Mouse (Mus musculus) bone marrow, adult 2 months (tissue): ENCODE data around the gene Rab37. TPM values are rescaled to one million over a fixed set of nuclear protein-coding genes. Genes with fewer than 3 reads are reported as not detected.
A peak's percentile ranks its signal among the peaks of the same experiment; 100 is the strongest.

Experiments
- H3K27ac ChIP-seq: fragments of 200-500 bp; 2 replicates; pipeline ENCODE4 v1.5.1; 2012; ENCODE audit warnings: low read depth, mild to moderate bottlenecking, control low read depth, inconsistent platforms, low read length; ENCODE audit not compliant: control insufficient read depth, poor library complexity, insufficient read depth
- H3K4me1 ChIP-seq: fragments of 200-500 bp; 2 replicates; pipeline ENCODE4 v1.6.1; 2011; ENCODE audit warnings: low read length; ENCODE audit not compliant: control insufficient read depth, insufficient read depth
- H3K4me3 ChIP-seq: fragments of 200-500 bp; replicated peaks from 2 replicates; pipeline ENCODE3; 2011; ENCODE audit warnings: mild to moderate bottlenecking, low read depth, low read length, control low read depth; ENCODE audit not compliant: control insufficient read depth
- CTCF ChIP-seq: fragments of 200-500 bp; IDR thresholded peaks from 2 replicates; pipeline ENCODE4 v1.5.1; 2011; ENCODE audit warnings: low read length, control low read depth; ENCODE audit not compliant: control insufficient read depth, insufficient read depth
- POLR2A ChIP-seq: fragments of 200-500 bp; IDR thresholded peaks from 2 replicates; pipeline ENCODE4 v1.6.1; 2011; ENCODE audit warnings: low read depth, mild to moderate bottlenecking, control low read depth, low read length, borderline replicate concordance; ENCODE audit not compliant: control insufficient read depth
- WGBS: fragments of 180-500 bp; shearing (Covaris S2); methylation state at CpG from one replicate; pipeline ENCODE4 v1.1.7; 2018; 5-methylcytosine and 5-hydroxymethylcytosine counted together
- polyA plus RNA-seq: library from polyadenylated mRNA; stranded (reverse); fragments of >200 nt; gene quantifications from 2 replicates; pipeline ENCODE4 v1.2.4, GENCODE M21; 2011; ENCODE audit warnings: low replicate concordance; ENCODE audit not compliant: missing spikeins, insufficient read depth, insufficient read length

Gene Rab37
- polyA plus RNA-seq, 1 experiment = 11.6 TPM

DNA sequence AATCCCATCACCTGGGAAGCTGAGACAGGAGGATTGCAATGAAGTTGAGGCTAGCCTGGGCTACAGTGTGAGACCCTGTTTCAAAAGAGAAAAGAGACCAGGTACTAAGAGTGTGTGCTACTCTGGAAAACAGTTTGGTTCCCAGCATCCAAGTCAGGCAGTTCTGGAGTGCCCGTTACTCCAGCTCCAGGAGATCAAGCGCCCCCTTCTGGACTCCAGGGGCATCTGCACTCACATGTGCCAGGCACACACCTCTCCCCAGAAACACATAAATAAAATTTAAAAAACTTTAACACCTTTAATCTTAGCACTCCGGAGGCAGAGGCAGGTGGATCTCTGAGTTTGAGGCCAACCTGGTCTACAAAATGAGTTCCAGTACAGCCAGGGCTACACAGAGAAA is 9.9 kb upstream of the Rab37 start:
- TF ChIP-seq POLR2A (no peak), CTCF (no peak)
- 55% methylated on average over 3 of the region's 3 CpGs for WGBS
- H3K4me1 ChIP-seq = peaks cover 3% of the 10 kb centered on the region; the same call in 1 of the 2 replicates
- no peak overlapping the region for H3K27ac ChIP-seq
- no peak overlapping the region for H3K4me3 ChIP-seq

DNA sequence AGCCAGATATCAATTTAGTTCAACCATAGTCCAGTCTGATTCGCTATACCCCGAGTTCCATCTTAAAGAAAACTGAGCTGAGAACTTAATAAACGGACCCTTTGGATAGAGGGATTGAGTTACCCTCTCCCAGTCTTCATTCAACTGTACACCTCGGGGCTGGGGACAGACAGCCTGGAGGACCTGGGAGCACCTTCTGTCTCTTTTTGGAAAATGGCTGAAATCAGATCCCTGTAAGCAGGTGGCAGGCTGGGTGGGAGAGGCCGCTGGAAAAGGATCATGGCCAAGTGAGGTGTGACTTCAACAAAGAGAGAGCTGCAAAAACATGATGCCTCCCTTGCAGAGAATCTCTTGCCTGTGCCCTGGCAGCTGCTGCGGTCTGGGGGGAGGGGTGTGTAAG is 9.0 kb upstream of the Rab37 start:
- H3K27ac ChIP-seq = no peak overlapping the region
- H3K4me3 ChIP-seq = no peak overlapping the region
- 74% methylated on average over 6 of the region's 6 CpGs for WGBS
- no peak for TF ChIP-seq POLR2A
- no peak for TF ChIP-seq CTCF
- H3K4me1 ChIP-seq = peaks cover 3% of the 10 kb centered on the region; the same call in 1 of the 2 replicates

DNA sequence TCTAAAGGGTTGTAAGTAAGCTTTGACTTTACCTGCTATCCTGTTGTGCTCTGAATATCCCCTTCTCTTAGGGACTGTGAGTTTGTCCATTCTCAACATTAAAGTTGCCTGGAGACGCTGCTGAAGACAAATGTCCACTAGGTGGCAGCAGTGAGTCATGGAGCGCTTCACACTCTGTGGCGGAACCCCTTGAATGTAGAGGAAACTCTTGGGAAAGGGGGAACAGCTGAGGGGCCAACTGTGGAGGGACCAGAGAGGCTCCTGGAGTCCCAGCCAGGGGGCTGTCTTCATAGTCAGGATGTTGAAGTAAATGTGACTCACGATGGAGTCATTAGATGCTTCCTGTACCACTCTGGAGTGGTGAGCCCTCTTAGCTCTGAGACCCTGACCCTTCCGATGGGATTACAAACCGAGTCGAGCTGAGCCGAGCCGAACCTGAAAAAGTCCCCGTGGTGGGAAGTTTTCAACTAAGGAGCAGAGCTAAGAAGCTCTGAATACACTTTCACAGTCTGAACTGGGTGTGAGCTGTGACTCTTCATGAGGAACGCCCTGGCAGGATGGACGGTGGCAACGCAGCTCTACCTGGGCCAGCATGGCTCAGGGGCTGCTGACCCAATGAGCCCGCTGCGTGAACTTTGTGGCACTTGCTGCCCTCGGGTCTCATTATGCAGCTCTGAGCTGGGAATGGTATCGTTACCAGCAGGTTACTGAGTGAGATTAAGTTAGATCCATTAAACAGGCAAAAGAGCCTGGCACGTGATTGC is 7.7 kb upstream of the Rab37 start:
- no peak overlapping the region for H3K27ac ChIP-seq
- 36% methylated on average over 18 of the region's 18 CpGs for WGBS
- TF ChIP-seq CTCF (peak; percentile 89), POLR2A (no peak)
- no peak overlapping the region for H3K4me3 ChIP-seq
- peaks cover 3% of the 10 kb centered on the region; the same call in 1 of the 2 replicates for H3K4me1 ChIP-seq

DNA sequence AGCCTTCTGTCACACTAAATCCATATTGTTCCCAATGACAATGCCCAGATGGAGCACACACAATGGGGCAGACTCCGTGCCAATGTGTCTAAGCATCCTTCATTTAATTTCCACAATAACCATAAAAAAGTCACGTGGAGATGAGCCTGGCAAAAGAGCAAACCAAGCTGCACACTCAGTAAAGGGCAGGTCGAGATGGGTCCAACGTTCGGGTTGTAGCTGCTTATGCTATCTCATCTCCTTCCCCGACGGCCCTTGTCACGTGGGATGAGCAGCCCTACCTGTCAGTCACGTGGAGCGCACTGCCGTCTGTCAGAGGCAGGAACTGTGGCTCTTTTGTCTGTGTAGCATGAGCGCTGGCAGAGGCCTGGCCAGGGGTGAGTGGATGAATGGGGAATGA is 6.6 kb upstream of the Rab37 start:
- Histone ChIP-seq H3K27ac (no peak overlapping the region), H3K4me3 (no peak overlapping the region), H3K4me1 (peaks cover 2% of the 10 kb centered on the region; the same call in 1 of the 2 replicates)
- TF ChIP-seq CTCF (no peak), POLR2A (no peak)
- WGBS = 63% methylated on average over 12 of the region's 12 CpGs

DNA sequence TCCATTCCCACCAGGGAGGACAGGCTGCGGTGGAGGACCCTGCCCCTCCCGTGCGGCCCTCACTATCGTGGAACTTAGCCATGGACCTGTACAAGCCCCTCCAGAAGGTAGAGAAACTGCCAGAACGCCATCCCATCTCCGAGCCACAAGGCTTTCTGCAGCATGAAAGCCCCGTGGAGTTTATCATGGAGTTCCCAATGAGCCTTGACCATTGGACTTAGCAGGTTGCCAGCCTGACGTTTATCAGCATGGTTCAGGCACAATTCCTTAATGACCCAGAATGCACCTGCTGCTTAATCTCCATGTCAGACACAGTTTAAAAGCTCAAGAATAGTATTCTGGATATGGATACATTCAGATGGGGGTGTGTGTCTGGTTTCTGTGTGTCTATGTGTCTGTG is 6.2 kb upstream of the Rab37 start:
- H3K4me3 ChIP-seq = no peak overlapping the region
- WGBS = 81% methylated on average over 8 of the region's 8 CpGs
- H3K27ac ChIP-seq = no peak overlapping the region
- peaks cover 2% of the 10 kb centered on the region; the same call in 1 of the 2 replicates for H3K4me1 ChIP-seq
- no peak for TF ChIP-seq CTCF
- no peak for TF ChIP-seq POLR2A

DNA sequence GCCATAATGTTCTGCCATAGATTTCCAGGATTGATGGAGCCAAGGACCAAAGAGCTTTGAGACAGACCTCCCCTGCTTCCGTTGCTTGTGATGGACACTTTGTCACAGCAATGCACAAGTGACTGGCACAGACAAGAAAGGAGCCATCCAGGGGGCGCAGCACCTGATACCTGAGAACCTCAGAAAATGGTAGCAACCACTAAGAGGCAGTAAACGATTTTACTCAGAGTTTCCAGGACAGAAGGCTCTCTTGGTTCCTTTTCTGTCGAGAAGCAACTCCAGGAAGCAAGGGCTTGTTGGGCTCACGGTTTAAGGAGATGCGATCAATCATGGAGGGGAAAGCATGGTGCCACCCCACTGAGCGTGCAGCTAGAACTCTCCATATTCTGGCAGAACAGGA is 5.0 kb upstream of the Rab37 start:
- H3K27ac ChIP-seq = no peak overlapping the region
- TF ChIP-seq CTCF (no peak), POLR2A (no peak)
- 36% methylated on average over 7 of the region's 7 CpGs for whole genome bisulfite sequencing
- no peak overlapping the region for H3K4me3 ChIP-seq
- no peaks in the 10 kb centered on the region; the same call in 1 of the 2 replicates for H3K4me1 ChIP-seq

DNA sequence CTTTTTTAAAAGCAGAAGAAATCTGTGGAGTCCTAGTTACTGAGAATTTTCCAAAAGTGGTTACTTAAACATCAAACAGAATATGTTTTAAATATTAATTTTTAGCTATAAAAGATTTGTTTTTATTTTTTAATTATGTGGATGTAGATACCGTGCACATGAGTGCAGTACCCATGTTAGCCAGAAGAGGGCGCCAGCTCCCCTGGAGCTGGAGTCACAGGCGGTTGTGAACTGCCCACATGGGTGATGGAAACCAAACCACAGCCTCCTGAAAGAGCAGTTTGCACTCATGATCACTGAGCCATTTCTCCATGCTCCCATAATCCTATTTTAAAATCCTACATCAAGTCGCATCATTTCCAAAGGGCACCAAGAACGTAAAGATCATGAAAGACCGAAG is 1.4 kb upstream of the Rab37 start:
- Histone ChIP-seq H3K4me1 (no peaks in the 10 kb centered on the region; the same call in 1 of the 2 replicates), H3K4me3 (no peak overlapping the region), H3K27ac (no peak overlapping the region)
- WGBS = 71% methylated on average over 6 of the region's 6 CpGs
- TF ChIP-seq POLR2A (no peak), CTCF (peak; percentile 73)

DNA sequence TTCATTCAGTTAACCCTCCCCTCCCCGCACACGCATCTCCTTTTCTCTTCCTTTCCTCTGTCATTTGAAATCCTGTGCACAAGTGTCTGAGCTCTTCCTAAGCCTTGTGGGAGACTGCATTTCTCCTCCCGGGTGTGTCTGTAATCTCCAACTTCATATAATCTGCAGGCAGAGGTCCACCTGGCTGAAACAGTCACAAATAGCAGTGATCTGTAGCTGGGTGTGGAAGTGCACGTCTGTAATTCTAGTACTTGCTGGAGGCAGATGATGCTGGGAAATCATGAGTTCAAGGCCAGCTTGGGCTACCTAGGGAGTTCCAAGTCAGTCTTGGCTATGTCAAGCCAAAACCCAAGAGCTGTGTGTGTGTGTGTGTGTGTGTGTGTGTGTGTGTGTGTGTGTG is 909 bp downstream of the Rab37 start:
- Histone ChIP-seq H3K4me3 (no peak overlapping the region), H3K27ac (no peak overlapping the region), H3K4me1 (no peaks in the 10 kb centered on the region; the same call in 1 of the 2 replicates)
- TF ChIP-seq POLR2A (no peak), CTCF (no peak)
- WGBS = 26% methylated on average over 4 of the region's 4 CpGs

DNA sequence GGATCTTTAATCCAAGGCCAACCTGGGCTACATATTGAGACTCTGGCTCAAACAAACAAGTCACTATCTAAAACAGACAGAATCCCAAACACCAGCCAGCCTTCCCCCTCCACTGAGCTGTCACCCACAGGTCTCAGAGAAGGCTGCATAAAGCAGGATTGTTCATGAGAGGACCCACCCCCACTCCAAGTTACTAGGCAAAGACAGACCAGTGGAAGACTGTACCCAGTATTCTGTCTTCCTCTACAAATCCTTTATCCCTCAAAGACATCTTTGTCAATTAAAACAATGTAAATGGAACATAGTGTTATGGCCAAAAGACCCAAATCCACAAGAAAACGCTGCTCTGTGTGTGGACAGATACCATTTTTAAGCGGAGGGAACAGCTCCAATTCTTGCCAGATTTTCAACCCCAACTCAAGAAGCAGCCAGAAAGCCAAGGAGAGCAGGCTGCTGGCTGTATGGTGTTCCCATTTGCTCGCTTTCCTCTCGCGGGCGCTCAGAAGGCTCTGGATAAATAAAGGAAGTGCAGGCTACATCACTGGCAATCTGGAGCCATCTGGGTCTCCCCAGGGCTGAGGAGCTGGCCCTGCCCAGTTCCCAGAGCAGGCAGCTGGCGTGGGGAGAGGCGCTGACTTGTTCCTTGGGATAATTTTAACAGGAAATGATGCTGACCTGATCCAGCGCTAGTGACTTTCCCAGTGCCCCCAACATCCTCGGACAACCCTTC is 7.1 kb downstream of the Rab37 start:
- H3K4me1 ChIP-seq = no peaks in the 10 kb centered on the region
- TF ChIP-seq CTCF = no peak
- TF ChIP-seq POLR2A = no peak
- WGBS = 61% methylated on average over 10 of the region's 10 CpGs

More for the DNA sequence above, 7.1 kb downstream of the Rab37 start:
- Histone ChIP-seq H3K27ac (no peak overlapping the region), H3K4me3 (no peak overlapping the region)
